26 mouse cellular contexts compared by ENCODE assay signal in genomic region chr1:22649432-22649831, GRCm38 (mm10).
A peak's percentile ranks its signal among the peaks of the same experiment; 100 is the strongest.
DNase-seq lines count a peak whose midpoint lies in the region; ATAC-seq and TF ChIP-seq lines count a peak whose summit lies in the region.
"Had no signal": no experiment of that assay in that cellular context is flagged by ENCODE, and none has a peak within 500 bp of the region (broad histone marks: within the 10 kb centered on the region; RNA-seq: fewer than 3 reads in every experiment).

No protein-coding gene starts in this region.

- no peaks in the 10 kb centered on the region for H3K27me3 ChIP-seq in hindbrain, embryonic 13.5 days
- no peaks in the 10 kb centered on the region for H3K27me3 ChIP-seq in hindbrain, embryonic 16.5 days (replicated peaks; ENCODE audit: control insufficient read depth, insufficient read depth, low read length)
- H3K27me3 ChIP-seq in midbrain, embryonic 14.5 days (ENCODE audit: control insufficient read depth, insufficient read depth, low read length): no peaks in the 10 kb centered on the region
- H3K27me3 ChIP-seq in midbrain, embryonic 13.5 days: no peaks in the 10 kb centered on the region
- H3K27me3 ChIP-seq in midbrain, embryonic 16.5 days (ENCODE audit: control insufficient read depth, insufficient read depth, low read depth, low read length): no peaks in the 10 kb centered on the region
- H3K27me3 ChIP-seq in midbrain, postnatal 0 days (ENCODE audit: insufficient read depth, low read length): no peaks in the 10 kb centered on the region
- H3K27me3 ChIP-seq: CH12.LX; embryonic facial prominence, embryonic 12.5 days; forebrain, embryonic 13.5 days; forebrain, embryonic 15.5 days had no signal

- H3K4me2 ChIP-seq in hindbrain, embryonic 13.5 days: no peak overlapping the region
- H3K4me2 ChIP-seq in hindbrain, embryonic 16.5 days (ENCODE audit: low read length): no peak overlapping the region
- no peak overlapping the region for H3K4me2 ChIP-seq in midbrain, embryonic 14.5 days (ENCODE audit: low read length)
- no peak overlapping the region for H3K4me2 ChIP-seq in midbrain, embryonic 13.5 days (replicated peaks)
- no peak overlapping the region for H3K4me2 ChIP-seq in midbrain, embryonic 16.5 days (ENCODE audit: low read length)
- H3K4me2 ChIP-seq in midbrain, postnatal 0 days (ENCODE audit: low read depth, low read length, poor library complexity, severe bottlenecking): no peak overlapping the region
- H3K4me2 ChIP-seq: embryonic facial prominence, embryonic 12.5 days; forebrain, embryonic 13.5 days; forebrain, embryonic 15.5 days had no signal

- WGBS in hindbrain, embryonic 13.5 days: 62% methylated on average over 1 of the region's 1 CpGs
- 81% methylated on average over 1 of the region's 1 CpGs for WGBS in hindbrain, embryonic 16.5 days
- WGBS in midbrain, embryonic 14.5 days: 82% methylated on average over 1 of the region's 1 CpGs
- WGBS in midbrain, embryonic 13.5 days: 65% methylated on average over 1 of the region's 1 CpGs
- WGBS in midbrain, embryonic 16.5 days: 64% methylated on average over 1 of the region's 1 CpGs
- 86% methylated on average over 1 of the region's 1 CpGs for WGBS in midbrain, postnatal 0 days

- DNase-seq in cerebellum, adult 11-12 months: peak; percentile 15
- no peak for DNase-seq in cerebellum, postnatal 4 days (ENCODE audit: low spot score in 2 of 2)
- DNase-seq in midbrain, embryonic 14.5 days: no peak
- no peak for DNase-seq in midbrain, postnatal 0 days (ENCODE audit: low spot score)
- DNase-seq: adrenal gland, adult 8-10 months; adrenal gland, postnatal 14 days; adrenal gland, postnatal 36 days; B cell, adult 2 months; cerebellum, adult 8-10 months; cerebellum, adult 9-11 months; cerebellum, postnatal 14 days; cerebellum, postnatal 36 days; forebrain, postnatal 0 days had no signal

- no peaks in the 10 kb centered on the region for H3K9me3 ChIP-seq in hindbrain, embryonic 13.5 days
- no peaks in the 10 kb centered on the region for H3K9me3 ChIP-seq in hindbrain, embryonic 16.5 days (ENCODE audit: control insufficient read depth, low read length)
- H3K9me3 ChIP-seq in midbrain, embryonic 14.5 days (ENCODE audit: control insufficient read depth, low read length): no peaks in the 10 kb centered on the region
- no peaks in the 10 kb centered on the region for H3K9me3 ChIP-seq in midbrain, embryonic 13.5 days
- no peaks in the 10 kb centered on the region for H3K9me3 ChIP-seq in midbrain, embryonic 16.5 days (replicated peaks; ENCODE audit: control insufficient read depth, low read length, poor library complexity, severe bottlenecking)
- no peaks in the 10 kb centered on the region for H3K9me3 ChIP-seq in midbrain, postnatal 0 days (ENCODE audit: low read length)
- H3K9me3 ChIP-seq: embryonic facial prominence, embryonic 10.5 days; embryonic facial prominence, embryonic 12.5 days; forebrain, embryonic 13.5 days; forebrain, embryonic 15.5 days; G1E had no signal

- H3K36me3 ChIP-seq in hindbrain, embryonic 13.5 days: no peaks in the 10 kb centered on the region
- H3K36me3 ChIP-seq in hindbrain, embryonic 16.5 days (ENCODE audit: control insufficient read depth, insufficient read depth, low read length): no peaks in the 10 kb centered on the region
- H3K36me3 ChIP-seq in midbrain, embryonic 14.5 days (ENCODE audit: control insufficient read depth, insufficient read depth, low read length): no peaks in the 10 kb centered on the region
- H3K36me3 ChIP-seq in midbrain, embryonic 13.5 days: no peaks in the 10 kb centered on the region
- no peaks in the 10 kb centered on the region for H3K36me3 ChIP-seq in midbrain, embryonic 16.5 days (ENCODE audit: control insufficient read depth, insufficient read depth, low read length)
- H3K36me3 ChIP-seq in midbrain, postnatal 0 days (ENCODE audit: insufficient read depth, low read length): no peaks in the 10 kb centered on the region
- H3K36me3 ChIP-seq: embryonic facial prominence, embryonic 10.5 days; embryonic facial prominence, embryonic 12.5 days; forebrain, embryonic 15.5 days; G1E had no signal

- TF ChIP-seq CTCF in midbrain, postnatal 0 days (IDR thresholded peaks at IDR 0.05): no peak

- H3K4me1 ChIP-seq in hindbrain, embryonic 13.5 days (replicated peaks): no peaks in the 10 kb centered on the region
- H3K4me1 ChIP-seq in hindbrain, embryonic 16.5 days (ENCODE audit: control insufficient read depth, insufficient read depth, low read depth, low read length): no peaks in the 10 kb centered on the region
- no peaks in the 10 kb centered on the region for H3K4me1 ChIP-seq in midbrain, embryonic 14.5 days (ENCODE audit: control insufficient read depth, insufficient read depth, low read length)
- 0 out of 2 replicates have a peak, but pooled peaks cover 3% of the 10 kb centered on the region for H3K4me1 ChIP-seq in midbrain, embryonic 13.5 days (replicated peaks)
- H3K4me1 ChIP-seq in midbrain, embryonic 16.5 days (ENCODE audit: control insufficient read depth, insufficient read depth, low read length): no peaks in the 10 kb centered on the region
- no peaks in the 10 kb centered on the region for H3K4me1 ChIP-seq in midbrain, postnatal 0 days (ENCODE audit: insufficient read depth, low read length)
- H3K4me1 ChIP-seq: embryonic facial prominence, embryonic 10.5 days; embryonic facial prominence, embryonic 12.5 days; forebrain, embryonic 13.5 days; forebrain, embryonic 15.5 days had no signal

- H3K4me3 ChIP-seq in hindbrain, embryonic 13.5 days: no peak overlapping the region
- no peak overlapping the region for H3K4me3 ChIP-seq in hindbrain, embryonic 16.5 days (ENCODE audit: low read length)
- no peak overlapping the region for H3K4me3 ChIP-seq in midbrain, embryonic 14.5 days (replicated peaks; ENCODE audit: low read depth, low read length)
- H3K4me3 ChIP-seq in midbrain, embryonic 13.5 days (replicated peaks): no peak overlapping the region
- no peak overlapping the region for H3K4me3 ChIP-seq in midbrain, embryonic 16.5 days (ENCODE audit: low read depth, low read length)
- H3K4me3 ChIP-seq in midbrain, postnatal 0 days (ENCODE audit: low read depth, low read length): no peak overlapping the region
- H3K4me3 ChIP-seq: embryonic facial prominence, embryonic 10.5 days; embryonic facial prominence, embryonic 12.5 days; forebrain, embryonic 13.5 days; forebrain, embryonic 15.5 days had no signal

- ATAC-seq in hindbrain, embryonic 13.5 days (ENCODE audit: low FRiP score): 0 out of 2 replicates have a peak, but pooled peaks have one; percentile 52
- ATAC-seq in hindbrain, embryonic 16.5 days: no peak
- peak; percentile 34; the same call in 1 of the 2 replicates for ATAC-seq in midbrain, embryonic 14.5 days (ENCODE audit: low FRiP score, low TSS enrichment)
- ATAC-seq in midbrain, embryonic 13.5 days: no peak
- ATAC-seq in midbrain, embryonic 16.5 days: peak; percentile 73; the same call in 1 of the 2 replicates
- no peak for ATAC-seq in midbrain, postnatal 0 days (ENCODE audit: low FRiP score)
- ATAC-seq: activated CD4-positive, CD25-positive, alpha-beta regulatory T cell, adult 4 months; CD4-positive, CD25-positive, alpha-beta regulatory T cell, adult 4 months; forebrain, embryonic 15.5 days; forebrain, postnatal 0 days; Patski had no signal

- H3K27ac ChIP-seq in hindbrain, embryonic 13.5 days: no peak overlapping the region
- no peak overlapping the region for H3K27ac ChIP-seq in hindbrain, embryonic 16.5 days (ENCODE audit: low read depth, low read length)
- no peak overlapping the region for H3K27ac ChIP-seq in midbrain, embryonic 14.5 days (replicated peaks; ENCODE audit: low read depth, low read length)
- H3K27ac ChIP-seq in midbrain, embryonic 13.5 days: no peak overlapping the region
- no peak overlapping the region for H3K27ac ChIP-seq in midbrain, embryonic 16.5 days (ENCODE audit: low read length)
- H3K27ac ChIP-seq in midbrain, postnatal 0 days (ENCODE audit: low read depth, low read length): no peak overlapping the region
- H3K27ac ChIP-seq: embryonic facial prominence, embryonic 10.5 days; embryonic facial prominence, embryonic 12.5 days; forebrain, embryonic 13.5 days; forebrain, embryonic 15.5 days had no signal

- H3K9ac ChIP-seq in hindbrain, embryonic 13.5 days: no peak overlapping the region
- no peak overlapping the region for H3K9ac ChIP-seq in hindbrain, embryonic 16.5 days (ENCODE audit: low read depth, low read length)
- H3K9ac ChIP-seq in midbrain, embryonic 14.5 days (replicated peaks; ENCODE audit: low read length): no peak overlapping the region
- H3K9ac ChIP-seq in midbrain, embryonic 13.5 days (replicated peaks): no peak overlapping the region
- no peak overlapping the region for H3K9ac ChIP-seq in midbrain, embryonic 16.5 days (ENCODE audit: low read depth, low read length)
- H3K9ac ChIP-seq in midbrain, postnatal 0 days (replicated peaks; ENCODE audit: low read length, poor library complexity, severe bottlenecking): no peak overlapping the region
- H3K9ac ChIP-seq: embryonic facial prominence, embryonic 12.5 days; forebrain, embryonic 13.5 days; forebrain, embryonic 15.5 days; forebrain, postnatal 0 days had no signal

Comparison
In these comparisons a context has a peak if more than half of its experiments do, and no peak if none do; other contexts are left out.
1. ATAC-seq: peak in hindbrain, embryonic 13.5 days (single experiment), midbrain, embryonic 14.5 days (single experiment) and midbrain, embryonic 16.5 days (single experiment); none in hindbrain, embryonic 16.5 days (single experiment), midbrain, embryonic 13.5 days (single experiment) and midbrain, postnatal 0 days (single experiment).